Comparison of ENCODE assay signal across 8 mouse cellular contexts in genomic region chr17:71914541-71914940, GRCm38 (mm10).
DNase-seq lines count a peak whose midpoint lies in the region.

No protein-coding gene starts in this region.

- DNase-seq in adrenal gland, postnatal 25 days = peak; percentile 19
- DNase-seq in adrenal gland, adult 2 months = no peak
- DNase-seq in layer of hippocampus, postnatal 14 days (ENCODE audit: low spot score in 2 of 2) = peak; percentile 12 to 29
- DNase-seq in layer of hippocampus, adult 11-12 months (ENCODE audit: low spot score) = no peak
- DNase-seq in gastrocnemius, adult 18-20 months (ENCODE audit: low spot score) = peak; percentile 53
- DNase-seq in left cerebral cortex, postnatal 14 days (ENCODE audit: low spot score in 2 of 2) = peak; percentile 11 to 46
- no peak for DNase-seq in embryo, embryonic 10.5 days (ENCODE audit: low spot score)
- no peak for DNase-seq in neural tube, embryonic 10.5 days (ENCODE audit: extremely low spot score, low spot score)

- intact Hi-C loops in left cerebral cortex, postnatal 14 days (cut with DNase I) = no loop called here

Comparison
In these comparisons a context has a peak if more than half of its experiments do, and no peak if none do; other contexts are left out.
1. DNase-seq: peak in adrenal gland, postnatal 25 days (single experiment), layer of hippocampus, postnatal 14 days (2 of 2), gastrocnemius, adult 18-20 months (single experiment) and left cerebral cortex, postnatal 14 days (2 of 2); none in adrenal gland, adult 2 months (single experiment), layer of hippocampus, adult 11-12 months (single experiment), embryo, embryonic 10.5 days (single experiment) and neural tube, embryonic 10.5 days (single experiment).